Mouse (Mus musculus): ENCODE data around the gene Jade1.

DNA sequence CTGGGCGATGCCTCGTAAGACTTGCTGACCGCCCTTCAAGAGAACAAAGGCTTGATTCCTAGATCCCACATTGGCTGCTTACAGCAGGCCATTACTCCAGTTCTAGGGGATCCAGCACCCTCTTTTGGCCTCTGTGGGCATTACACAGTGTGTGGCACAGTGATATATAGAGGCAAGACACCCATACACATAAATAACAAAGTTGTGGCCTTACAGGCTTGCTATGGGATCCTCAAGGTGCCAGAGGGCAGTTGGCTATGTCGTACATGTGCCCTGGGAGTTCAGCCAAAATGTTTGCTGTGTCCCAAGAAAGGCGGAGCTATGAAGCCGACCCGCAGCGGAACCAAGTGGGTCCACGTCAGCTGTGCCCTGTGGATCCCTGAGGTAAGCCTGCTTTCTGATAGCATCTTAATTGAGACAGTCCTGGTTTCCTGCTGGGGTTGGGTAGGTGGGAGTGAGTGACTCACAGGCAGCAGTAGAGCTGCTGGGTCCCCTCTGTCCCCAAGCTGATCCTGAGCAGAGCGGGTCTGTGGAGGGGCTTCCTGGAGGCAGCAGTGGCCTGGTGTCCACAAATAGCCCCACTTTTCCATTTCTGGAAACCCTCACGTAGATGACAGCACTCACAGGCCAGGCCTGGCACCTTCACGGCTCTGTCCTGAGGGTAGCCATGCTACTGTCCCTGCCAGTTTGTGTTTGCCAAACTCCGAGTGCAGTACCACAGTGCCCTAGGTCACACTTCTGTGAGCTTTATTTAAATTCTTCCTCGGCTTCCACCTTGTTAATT, 44.5 kb downstream of the Jade1 start:
- TF ChIP-seq CTCF (IDR thresholded peaks at IDR 0.05) = peak; percentile 79
- no peak for TF ChIP-seq POLR2A (IDR thresholded peaks at IDR 0.05; ENCODE audit: insufficient read depth, low read depth, low read length)

Measured in heart, adult 2 months (tissue).